Mouse (Mus musculus) MN1 (cell line): ENCODE measurements around the gene Acsf2.
A peak's percentile ranks its signal among the peaks of the same experiment; 100 is the strongest.
"Not testable (repeated sequence)": the region's sequence is repeated elsewhere in the genome, so short reads cannot be mapped to it uniquely, and the experiment has no call there.

Experiments used
- DNase-seq: peaks from one replicate; pipeline ENCODE4 v3.0.0-alpha.2; 2016; ENCODE audit warnings: low spot score

Gene Acsf2

GRCm38 (mm10) chr11:94601321-94602281, at the start of gene Acsf2:
Gene Acsf2, minus strand, starts transcription at chr11:94601871.
- DNase-seq: peak; percentile 50

- DNase-seq: not testable (repeated sequence)
Observed at GRCm38 (mm10) chr11:94651241-94651640, 49.6 kb upstream of the Acsf2 start.

GRCm38 (mm10) chr11:94646457-94646856, 44.8 kb upstream of the Acsf2 start:
- no peak for DNase-seq

- no peak for DNase-seq
Observed at GRCm38 (mm10) chr11:94644461-94645219, 43.0 kb upstream of the Acsf2 start.

GRCm38 (mm10) chr11:94634431-94634830, 32.8 kb upstream of the Acsf2 start:
- DNase-seq: no peak

- no peak for DNase-seq
Observed at GRCm38 (mm10) chr11:94632988-94633387, 31.3 kb upstream of the Acsf2 start.

- DNase-seq: no peak
Observed at GRCm38 (mm10) chr11:94631969-94632368, 30.3 kb upstream of the Acsf2 start.

- DNase-seq: peak; percentile 62
Observed at GRCm38 (mm10) chr11:94630199-94631011, 28.7 kb upstream of the Acsf2 start.

- DNase-seq: no peak
Observed at GRCm38 (mm10) chr11:94629884-94630198, 28.2 kb upstream of the Acsf2 start.

DNA sequence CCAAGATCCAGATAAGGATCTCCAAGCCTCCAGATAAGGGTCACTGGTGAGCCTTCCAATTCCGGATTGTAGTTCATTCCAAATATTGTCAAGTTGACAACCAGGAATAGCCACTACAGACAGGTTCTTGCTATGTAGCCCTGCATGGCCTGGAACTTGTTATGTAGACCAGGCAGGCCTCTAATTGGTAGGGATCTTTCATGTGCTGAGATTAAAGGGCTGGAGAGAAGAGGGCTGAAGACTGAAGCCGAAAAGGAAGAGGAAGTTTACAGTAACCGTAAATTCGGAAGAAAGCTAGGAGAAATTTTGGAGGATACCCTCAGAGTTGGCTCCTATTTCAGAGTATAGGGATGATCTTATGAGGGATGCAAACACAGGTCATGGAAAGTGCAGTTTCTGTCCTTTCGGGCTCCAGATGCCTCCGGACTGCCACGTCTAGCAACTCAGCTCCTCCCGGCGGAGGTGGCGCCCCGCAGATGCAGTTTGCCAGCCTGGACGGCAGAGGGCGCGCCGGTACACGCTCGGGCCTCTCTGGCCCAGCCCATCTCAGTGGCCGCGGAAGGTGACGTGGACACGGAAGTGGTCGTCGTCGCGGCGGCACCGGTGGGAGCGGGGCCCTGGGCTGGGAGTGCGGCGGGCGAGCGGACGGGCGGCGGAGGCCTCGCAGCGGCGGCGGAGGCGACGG, 27.7 kb upstream of the Acsf2 start, which contains the start of gene Lrrc59:
Gene Lrrc59 (plus strand): TSS at position 569 of the 685 bp plus-strand sequence.
- peak; percentile 92 for DNase-seq

- DNase-seq: no peak
Observed at GRCm38 (mm10) chr11:94622162-94622561, 20.5 kb upstream of the Acsf2 start.

DNA sequence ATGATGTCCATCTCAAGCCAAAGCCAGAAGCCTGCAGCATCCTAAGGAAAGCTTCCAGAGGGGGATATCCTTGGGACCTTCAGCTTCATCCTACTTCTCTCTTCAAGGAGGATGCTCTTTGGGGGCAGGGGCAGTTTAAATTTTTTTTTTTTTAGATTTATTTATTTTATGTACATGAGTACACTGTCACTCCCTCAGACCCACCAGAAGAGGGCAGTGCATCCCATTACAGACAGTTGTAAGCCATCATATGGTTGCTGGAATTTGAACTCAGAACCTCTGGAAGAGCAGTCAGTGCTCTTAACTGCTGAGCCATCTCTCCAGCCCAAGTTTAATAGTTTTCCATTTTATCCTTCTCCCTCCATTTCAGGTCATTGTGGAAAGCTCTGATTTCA, 19.8 kb upstream of the Acsf2 start:
- DNase-seq: no peak

GRCm38 (mm10) chr11:94620766-94621457, 19.2 kb upstream of the Acsf2 start:
- DNase-seq: no peak

DNA sequence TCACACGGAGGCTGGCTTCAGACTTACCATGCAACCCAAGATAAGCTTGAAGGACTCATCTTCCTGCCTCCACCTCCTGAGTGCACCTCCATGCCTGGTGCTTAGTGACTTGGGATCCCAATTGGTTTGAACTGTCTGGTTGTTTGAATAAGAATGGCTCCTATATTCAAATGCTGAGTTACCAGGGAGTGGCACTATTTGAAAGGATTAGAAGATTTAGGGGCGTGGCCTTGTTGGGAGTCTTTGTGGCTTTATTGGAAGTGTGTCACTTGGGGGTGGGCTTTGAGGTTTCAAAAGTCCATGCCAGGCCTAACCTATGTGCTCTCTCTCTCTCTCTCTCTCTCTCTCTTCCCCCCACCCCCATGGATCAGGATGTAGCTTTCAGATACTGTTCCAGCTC, 16.0 kb upstream of the Acsf2 start:
- no peak for DNase-seq

DNA sequence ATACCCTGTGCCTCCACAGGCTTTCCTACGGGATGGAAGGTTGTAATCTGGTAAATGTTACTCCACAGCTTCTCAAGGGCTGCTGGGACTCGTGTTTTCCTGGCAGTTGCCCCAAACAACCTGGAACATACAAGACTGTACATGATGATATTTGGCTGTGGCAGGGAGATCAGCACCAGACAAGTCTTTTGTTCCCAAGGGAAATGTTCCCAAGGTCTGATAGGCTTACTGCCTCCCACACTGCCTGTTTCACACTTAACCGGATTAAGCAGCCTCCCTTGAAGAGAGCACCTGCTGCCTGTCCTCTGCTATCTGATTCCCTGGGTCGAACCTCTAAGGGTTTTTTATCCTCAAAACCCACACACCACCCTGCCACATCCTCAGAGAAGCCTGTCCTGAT, 13.8 kb upstream of the Acsf2 start:
- peak; percentile 26 for DNase-seq

- DNase-seq: no peak
Observed at GRCm38 (mm10) chr11:94614603-94615002, 12.9 kb upstream of the Acsf2 start.

- peak; percentile 23 for DNase-seq
Observed at GRCm38 (mm10) chr11:94610744-94611740, 9.4 kb upstream of the Acsf2 start.

DNA sequence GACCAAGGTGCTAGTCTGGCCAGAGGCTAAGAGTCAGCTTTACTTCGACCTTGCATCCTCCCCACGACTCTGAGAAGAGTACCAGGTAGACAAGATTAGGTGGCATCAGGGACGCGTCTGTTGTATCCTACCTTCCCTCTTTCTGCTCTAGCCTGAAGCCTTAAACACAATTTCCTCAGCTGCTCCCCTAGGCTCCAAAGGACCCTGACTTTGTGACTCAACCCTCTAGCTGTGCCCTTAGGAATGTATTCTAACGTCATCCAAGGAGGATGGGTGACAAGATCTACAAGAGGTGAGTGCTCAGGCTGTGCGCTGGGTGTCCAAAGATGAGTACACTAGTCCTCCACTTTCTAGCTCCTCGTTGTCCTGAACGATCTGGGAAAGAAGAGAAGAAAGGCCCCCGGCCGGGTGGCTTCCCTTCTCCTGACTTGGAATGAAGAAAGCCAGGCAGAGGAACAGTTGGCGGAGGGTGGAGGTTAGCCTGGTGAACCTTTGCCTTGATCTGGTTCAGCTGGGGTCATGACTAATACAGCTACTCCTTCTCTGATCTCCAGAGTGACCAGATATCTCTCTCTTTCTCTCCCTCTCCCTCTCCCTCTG, 785 bp upstream of the Acsf2 start:
- DNase-seq: no peak

- no peak for DNase-seq
Observed at GRCm38 (mm10) chr11:94600447-94600846, 1.2 kb downstream of the Acsf2 start.
